Mouse (Mus musculus) cerebellum, postnatal 10 days (tissue): ENCODE measurements around the gene Elmo2.
A peak's percentile ranks its signal among the peaks of the same experiment; 100 is the strongest.

Experiments
- DNase-seq, 2 experiments: peaks; one replicate each; pipeline ENCODE4 v3.0.0; 2021; ENCODE audit warnings: mixed read lengths in 2 of 2

Elmo2 gene

GRCm38 (mm10) chr2:165326304-165327190, at the start of gene Elmo2:
Gene Elmo2, minus strand, starts transcription at chr2:165326479.
- DNase-seq: peak; percentile 98 to 99

- DNase-seq: no peak
These were observed 49.7 kb upstream of the Elmo2 start for GRCm38 (mm10) chr2:165376001-165376400.

GRCm38 (mm10) chr2:165375478-165375877, 49.2 kb upstream of the Elmo2 start:
- no peak for DNase-seq

- peak; percentile 55 to 63 for DNase-seq
These were observed 44.8 kb upstream of the Elmo2 start for GRCm38 (mm10) chr2:165371066-165371465.

GRCm38 (mm10) chr2:165370348-165370747, 44.1 kb upstream of the Elmo2 start:
- no peak for DNase-seq

GRCm38 (mm10) chr2:165368496-165368895, 42.2 kb upstream of the Elmo2 start, which contains the start of gene Zfp663:
Gene Zfp663, minus strand, starts transcription at chr2:165368729.
- peak; percentile 48 to 57 for DNase-seq

- peak in 1 of 2 experiments; percentile 30 for DNase-seq
These were observed 41.7 kb upstream of the Elmo2 start for GRCm38 (mm10) chr2:165367868-165368439.

- no peak for DNase-seq
These were observed 40.8 kb upstream of the Elmo2 start for GRCm38 (mm10) chr2:165367047-165367520.

- DNase-seq: peak; percentile 88 to 92
These were observed 38.2 kb upstream of the Elmo2 start for GRCm38 (mm10) chr2:165364334-165365091.

- no peak for DNase-seq
These were observed 37.0 kb upstream of the Elmo2 start for GRCm38 (mm10) chr2:165363282-165363681.

GRCm38 (mm10) chr2:165360861-165361260, 34.6 kb upstream of the Elmo2 start:
- DNase-seq: peak; percentile 72 to 75

GRCm38 (mm10) chr2:165351828-165352513, 25.7 kb upstream of the Elmo2 start:
- DNase-seq: no peak

GRCm38 (mm10) chr2:165349466-165349865, 23.2 kb upstream of the Elmo2 start:
- DNase-seq: peak; percentile 73 to 76

GRCm38 (mm10) chr2:165346180-165346579, 19.9 kb upstream of the Elmo2 start:
- DNase-seq: no peak

GRCm38 (mm10) chr2:165337191-165337590, 10.9 kb upstream of the Elmo2 start:
- DNase-seq: peak; percentile 83 to 84

- no peak for DNase-seq
These were observed 6.4 kb upstream of the Elmo2 start for GRCm38 (mm10) chr2:165332610-165333210.

GRCm38 (mm10) chr2:165329703-165330102, 3.4 kb upstream of the Elmo2 start:
- DNase-seq: no peak

GRCm38 (mm10) chr2:165328746-165329145, 2.5 kb upstream of the Elmo2 start:
- no peak for DNase-seq

- peak in 1 of 2 experiments; percentile 42 for DNase-seq
These were observed 1.1 kb upstream of the Elmo2 start for GRCm38 (mm10) chr2:165327386-165327785.

GRCm38 (mm10) chr2:165325521-165326303, 567 bp downstream of the Elmo2 start:
- DNase-seq: peak; percentile 79 to 83

GRCm38 (mm10) chr2:165323928-165324327, 2.4 kb downstream of the Elmo2 start:
- peak in 1 of 2 experiments; percentile 36 for DNase-seq
